Mouse (Mus musculus) embryonic facial prominence, embryonic 11.5 days (tissue): ENCODE measurements around the gene Spaca3. TPM values are rescaled to one million over a fixed set of nuclear protein-coding genes. Genes with fewer than 3 reads are reported as not detected.
A peak's percentile ranks its signal among the peaks of the same experiment; 100 is the strongest.

Experiments used
- ATAC-seq: fragments of 200-750 bp; cut with Nextera tagmentation; replicated peaks from 2 replicates; pipeline ENCODE4 v1.8.0; 2017; ENCODE audit warnings: low read depth; ENCODE audit not compliant: insufficient number of reproducible peaks, low FRiP score, low TSS enrichment
- DNase-seq: peaks from one replicate; pipeline ENCODE4 v3.0.0-alpha.2; 2015; ENCODE audit warnings: low spot score
- H3K27ac ChIP-seq: fragments of 300-500 bp; sonication (generic); replicated peaks from 2 replicates; pipeline ENCODE4 v1.5.1; 2014; ENCODE audit warnings: mild to moderate bottlenecking, low read depth, low read length, control low read depth
- H3K27me3 ChIP-seq: fragments of 300-500 bp; sonication (generic); 2 replicates; pipeline ENCODE4 v1.6.1; 2014; ENCODE audit warnings: mild to moderate bottlenecking, low read length, moderate library complexity, mixed read lengths; ENCODE audit not compliant: control insufficient read depth, insufficient read depth
- H3K36me3 ChIP-seq: fragments of 300-500 bp; sonication (generic); replicated peaks from 2 replicates; pipeline ENCODE4 v1.6.1; 2014; ENCODE audit warnings: low read depth, mild to moderate bottlenecking, low read length, moderate library complexity, mixed read lengths; ENCODE audit not compliant: control insufficient read depth, insufficient read depth
- H3K4me1 ChIP-seq: fragments of 300-500 bp; sonication (generic); 2 replicates; pipeline ENCODE4 v1.6.1; 2014; ENCODE audit warnings: low read length, mixed read lengths; ENCODE audit not compliant: control insufficient read depth, insufficient read depth
- H3K4me2 ChIP-seq: fragments of 300-500 bp; sonication (generic); 2 replicates; pipeline ENCODE4 v1.6.1; 2014; ENCODE audit warnings: low read depth, mild to moderate bottlenecking, control low read depth, low read length, moderate library complexity
- H3K4me3 ChIP-seq: fragments of 300-500 bp; sonication (generic); 2 replicates; pipeline ENCODE4 v1.5.1; 2014; ENCODE audit warnings: low read depth, low read length, control low read depth
- H3K9ac ChIP-seq: fragments of 300-500 bp; sonication (generic); replicated peaks from 2 replicates; pipeline ENCODE4 v1.6.1; 2014; ENCODE audit warnings: mild to moderate bottlenecking, control low read depth, low read length
- H3K9me3 ChIP-seq: fragments of 300-500 bp; sonication (generic); replicated peaks from 2 replicates; pipeline ENCODE4 v1.6.1; 2016; ENCODE audit warnings: mild to moderate bottlenecking, low read length, inconsistent platforms, mixed read lengths; ENCODE audit not compliant: control insufficient read depth
- WGBS: fragments of 180-500 bp; shearing (Covaris S2); extraction: QIAGEN DNeasy Blood & Tissue Kit; methylation state at CpG from one replicate; pipeline ENCODE4 v1.1.7; 2014; 5-methylcytosine and 5-hydroxymethylcytosine counted together
- polyA plus RNA-seq: library from polyadenylated mRNA; unstranded; fragments of >200 nt; fragmentation: Nextera tagmentation; extraction: Ambion mirVana; gene quantifications from 2 replicates; pipeline ENCODE4 v1.2.1, GENCODE M21; 2014

Gene Spaca3
- polyA plus RNA-seq, 1 experiment from 2014 or later: not detected

GRCm38 (mm10) chr11:80846115-80846514 is 12.1 kb upstream of the Spaca3 start:
- DNase-seq: peak; percentile 15

GRCm38 (mm10) chr11:80848131-80848530 is 10.0 kb upstream of the Spaca3 start:
- H3K9me3 ChIP-seq: no peaks in the 10 kb centered on the region
- H3K27me3 ChIP-seq: no peaks in the 10 kb centered on the region
- 46% methylated on average over 5 of the region's 5 CpGs for WGBS
- H3K4me2 ChIP-seq: no peak overlapping the region
- no peaks in the 10 kb centered on the region for H3K4me1 ChIP-seq
- no peak overlapping the region for H3K4me3 ChIP-seq
- no peaks in the 10 kb centered on the region for H3K36me3 ChIP-seq
- DNase-seq (no peak), ATAC-seq (no peak)
- no peak overlapping the region for H3K27ac ChIP-seq
- no peak overlapping the region for H3K9ac ChIP-seq

More at GRCm38 (mm10) chr11:80846115-80846514, 12.1 kb upstream of the Spaca3 start:
- Histone ChIP-seq H3K9me3 (no peaks in the 10 kb centered on the region), H3K4me1 (no peaks in the 10 kb centered on the region), H3K9ac (no peak overlapping the region), H3K4me3 (no peak overlapping the region), H3K27me3 (no peaks in the 10 kb centered on the region), H3K27ac (no peak overlapping the region), H3K4me2 (no peak overlapping the region), H3K36me3 (no peaks in the 10 kb centered on the region)
- 23% methylated on average over 3 of the region's 3 CpGs for WGBS
- ATAC-seq: no peak

DNA sequence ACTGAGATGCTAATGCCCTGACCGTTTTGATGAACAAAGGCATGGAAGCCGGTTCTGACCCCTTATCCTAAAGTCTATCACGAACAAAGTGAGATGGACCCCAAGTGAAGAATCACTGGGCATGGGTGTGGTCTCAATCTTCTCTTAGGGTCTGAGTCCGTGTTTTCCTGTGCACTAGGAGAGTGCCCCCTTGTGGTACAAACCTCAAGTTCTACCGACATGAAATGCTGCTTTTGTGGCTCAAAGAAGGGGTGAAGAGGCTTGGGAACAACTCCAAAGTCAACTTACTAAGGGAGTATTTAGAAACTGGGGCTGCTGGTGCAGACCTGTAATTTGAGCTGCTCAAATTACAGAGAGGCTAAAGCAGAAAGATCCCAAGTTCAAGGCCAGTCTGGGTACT is 6.3 kb upstream of the Spaca3 start:
- ATAC-seq (no peak), DNase-seq (peak; percentile 69)
- Histone ChIP-seq H3K4me3 (no peak overlapping the region), H3K27ac (no peak overlapping the region), H3K4me1 (no peaks in the 10 kb centered on the region), H3K27me3 (no peaks in the 10 kb centered on the region), H3K9ac (no peak overlapping the region), H3K9me3 (no peaks in the 10 kb centered on the region), H3K36me3 (no peaks in the 10 kb centered on the region), H3K4me2 (no peak overlapping the region)
- 37% methylated on average over 5 of the region's 5 CpGs for WGBS

DNA sequence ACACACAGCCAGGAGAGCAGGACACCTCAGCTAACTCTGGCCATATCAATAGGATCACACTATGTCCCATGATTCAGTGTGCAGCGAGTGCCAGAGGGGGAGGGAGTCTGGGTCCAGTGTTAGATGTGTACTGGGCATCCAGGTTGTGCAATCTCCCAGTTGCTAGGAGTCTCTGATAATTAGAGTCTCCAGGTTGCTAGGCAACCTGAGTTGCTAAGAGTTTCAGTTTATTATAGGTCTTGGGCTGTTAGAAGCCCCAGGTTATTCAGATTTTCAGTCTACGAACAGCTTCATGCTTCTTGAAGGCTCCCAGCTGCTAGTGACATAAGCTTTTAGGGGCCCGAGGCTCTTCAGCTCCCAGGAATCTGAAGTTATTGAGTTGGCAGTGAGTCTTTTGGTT is 5.2 kb upstream of the Spaca3 start:
- no peak overlapping the region for H3K9ac ChIP-seq
- H3K27ac ChIP-seq: no peak overlapping the region
- H3K27me3 ChIP-seq: no peaks in the 10 kb centered on the region
- no peak overlapping the region for H3K4me2 ChIP-seq
- H3K4me3 ChIP-seq: no peak overlapping the region
- 75% methylated on average over 3 of the region's 3 CpGs for WGBS
- no peaks in the 10 kb centered on the region for H3K4me1 ChIP-seq
- DNase-seq (peak; percentile 20), ATAC-seq (no peak)
- no peaks in the 10 kb centered on the region for H3K36me3 ChIP-seq
- no peaks in the 10 kb centered on the region for H3K9me3 ChIP-seq

DNA sequence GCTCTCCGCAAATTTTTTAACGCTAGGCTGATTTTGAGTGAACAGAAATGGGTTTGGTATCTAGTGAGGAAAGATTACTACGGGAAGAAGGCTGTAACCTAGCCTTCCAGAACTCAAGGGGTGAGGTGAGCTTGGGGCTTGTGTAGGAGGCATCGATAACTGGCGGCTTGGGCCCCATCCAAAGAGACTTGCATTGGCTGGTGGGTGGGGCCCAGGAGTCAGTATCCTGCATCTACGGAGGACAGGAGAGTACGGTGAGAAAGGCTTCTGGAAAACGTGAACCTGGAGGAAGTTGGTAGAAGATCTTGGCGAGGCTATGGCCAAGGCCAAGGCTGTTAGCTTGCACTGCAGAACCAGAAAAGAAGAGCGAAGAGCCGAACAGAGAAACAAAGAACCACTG is 3.7 kb upstream of the Spaca3 start:
- ATAC-seq: no peak
- no peaks in the 10 kb centered on the region for H3K9me3 ChIP-seq
- H3K4me2 ChIP-seq: no peak overlapping the region
- no peak overlapping the region for H3K9ac ChIP-seq
- no peaks in the 10 kb centered on the region for H3K4me1 ChIP-seq
- WGBS: 86% methylated on average over 11 of the region's 11 CpGs
- no peaks in the 10 kb centered on the region for H3K27me3 ChIP-seq
- no peaks in the 10 kb centered on the region for H3K36me3 ChIP-seq
- H3K27ac ChIP-seq: no peak overlapping the region
- H3K4me3 ChIP-seq: no peak overlapping the region
- DNase-seq: no peak

- ATAC-seq: no peak
- DNase-seq: no peak
- Histone ChIP-seq H3K27me3 (no peaks in the 10 kb centered on the region), H3K27ac (no peak overlapping the region), H3K9ac (no peak overlapping the region), H3K9me3 (no peaks in the 10 kb centered on the region), H3K4me1 (no peaks in the 10 kb centered on the region), H3K4me2 (no peak overlapping the region), H3K4me3 (no peak overlapping the region), H3K36me3 (no peaks in the 10 kb centered on the region)
- WGBS: 72% methylated on average over 7 of the region's 7 CpGs
Observed at GRCm38 (mm10) chr11:80854908-80855307, 3.3 kb upstream of the Spaca3 start.

- Histone ChIP-seq H3K4me3 (no peak overlapping the region), H3K4me1 (no peaks in the 10 kb centered on the region), H3K27me3 (no peaks in the 10 kb centered on the region), H3K4me2 (no peak overlapping the region), H3K9me3 (no peaks in the 10 kb centered on the region), H3K9ac (no peak overlapping the region), H3K27ac (no peak overlapping the region), H3K36me3 (no peaks in the 10 kb centered on the region)
- 80% methylated on average over 2 of the region's 2 CpGs for WGBS
- no peak for DNase-seq
- ATAC-seq: no peak
Observed at GRCm38 (mm10) chr11:80856827-80857226, 1.3 kb upstream of the Spaca3 start.

DNA sequence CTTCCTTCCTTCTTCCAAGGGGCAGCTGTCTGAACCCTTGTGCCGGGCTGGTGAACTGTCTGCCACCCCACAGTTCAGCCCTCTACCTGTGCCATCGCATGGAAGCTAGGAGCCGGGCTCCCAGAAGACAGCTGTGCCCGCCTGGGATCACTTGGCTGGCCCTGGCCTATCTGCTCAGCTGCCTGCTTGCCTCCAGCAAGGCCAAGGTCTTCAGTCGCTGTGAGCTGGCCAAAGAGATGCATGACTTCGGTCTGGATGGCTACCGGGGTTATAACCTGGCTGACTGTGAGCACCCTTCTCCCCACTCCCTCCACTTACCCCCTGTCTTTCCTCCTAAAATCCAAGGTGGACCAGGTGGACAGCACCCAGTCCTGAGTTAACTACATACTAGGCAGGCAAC is 4.8 kb downstream of the Spaca3 start:
- Histone ChIP-seq H3K9me3 (no peaks in the 10 kb centered on the region), H3K27ac (no peak overlapping the region), H3K36me3 (no peaks in the 10 kb centered on the region), H3K4me1 (no peaks in the 10 kb centered on the region), H3K27me3 (no peaks in the 10 kb centered on the region), H3K4me2 (no peak overlapping the region), H3K4me3 (no peak overlapping the region), H3K9ac (no peak overlapping the region)
- 87% methylated on average over 7 of the region's 7 CpGs for WGBS
- no peak for DNase-seq
- ATAC-seq: no peak
